Mouse (Mus musculus): ENCODE measurements around the gene Gm1993. TPM values are rescaled to one million over a fixed set of nuclear protein-coding genes. Genes with fewer than 3 reads are reported as not detected.
"Not testable (repeated sequence)": the region's sequence is repeated elsewhere in the genome, so short reads cannot be mapped to it uniquely, and the experiment has no call there.

Gm1993 gene
- polyA plus RNA-seq (2012; rRNA removed): not detected in 2 replicates

- H3K27ac ChIP-seq (ENCODE audit: insufficient read depth, low read depth, low read length); H3K27me3 ChIP-seq (ENCODE audit: control insufficient read depth, insufficient read depth, low read length); H3K36me3 ChIP-seq (ENCODE audit: control insufficient read depth, insufficient read depth, low read length); H3K4me1 ChIP-seq (ENCODE audit: control insufficient read depth, insufficient read depth, insufficient read length, low read length); H3K4me3 ChIP-seq (ENCODE audit: low read depth, low read length): not testable (repeated sequence)
- 85% methylated on average over 7 of the region's 7 CpGs for WGBS
Observed at GRCm38 (mm10) chrX:25570352-25570751, at the start of gene Gm1993. Gene Gm1993, minus strand, starts transcription at chrX:25570452.

Data from small intestine, adult 2 months (tissue).